Comparison of ENCODE assay signal across 7 mouse cellular contexts in genomic region chr16:5202681-5203080, GRCm38 (mm10). TPM values are rescaled to one million over a fixed set of nuclear protein-coding genes. Genes with fewer than 3 reads are reported as not detected.
DNase-seq lines count a peak whose midpoint lies in the region; ATAC-seq and TF ChIP-seq lines count a peak whose summit lies in the region.

No protein-coding gene starts in this region.

- POLR2A ChIA-PET in Patski (lab: Charles Lee), result interaction anchor here (1.3 kb wide), 1 partner anchor 52 kb away, joined by 3 read pairs; no protein-coding TSS in a partner anchor

- TF ChIP-seq POLR2A in CH12.LX (IDR thresholded peaks at IDR 0.05; ENCODE audit: low read depth, low read length), result no peak
- TF ChIP-seq POLR2A in olfactory bulb, adult 2 months (IDR thresholded peaks at IDR 0.05; ENCODE audit: insufficient read depth, low read depth, low read length), result no peak

- 16% methylated on average over 4 of the region's 4 CpGs for WGBS in embryonic facial prominence, embryonic 13.5 days
- 7% methylated on average over 4 of the region's 4 CpGs for WGBS in lung, embryonic 15.5 days
- WGBS in olfactory bulb, adult 2 months, result 19% methylated on average over 4 of the region's 4 CpGs

- ATAC-seq in Patski, result peak; percentile 40
- ATAC-seq in embryonic facial prominence, embryonic 13.5 days (ENCODE audit: insufficient number of reproducible peaks, insufficient read depth, low FRiP score, low TSS enrichment, low read depth), result no peak
- ATAC-seq in lung, embryonic 15.5 days (ENCODE audit: borderline replicate concordance, extremely low read depth, low FRiP score, low TSS enrichment), result no peak

- TF ChIP-seq EP300 in CH12.LX (IDR thresholded peaks at IDR 0.05; ENCODE audit: low read length), result no peak

- dilution Hi-C loops in CH12.LX (cut with MboI; ENCODE audit: extremely low pct_ligation_motif_present, extremely low pct_unique_long_range_greater_than_20kb, low sequenced_read_pairs), result no loop called here

- H3K79me2 ChIP-seq in CH12.LX (replicated peaks; ENCODE audit: control insufficient read depth, extremely low read depth, insufficient read depth, poor library complexity, severe bottlenecking), result no peaks in the 10 kb centered on the region; the same call in 1 of the 2 replicates

- TF ChIP-seq CTCF in CH12.LX (conservative IDR thresholded peaks at IDR 0.05 in 1 of 2, IDR thresholded peaks at IDR 0.05 in 1 of 2; ENCODE audit: low read depth in 2 of 2, low read length in 2 of 2) (peak; percentile 40 to 87; a peak in 3 of 4 replicates), Patski (IDR thresholded peaks at IDR 0.05) (no peak)
- peak; percentile 48; the same call in 1 of the 2 replicates for TF ChIP-seq CTCF in olfactory bulb, adult 2 months (IDR thresholded peaks at IDR 0.05; ENCODE audit: insufficient read depth, low read depth, low read length)

- CTCF ChIA-PET in Patski (lab: Charles Lee), result interaction anchor here (0.8 to 2.5 kb wide), 8 partner anchors 14 to 140 kb away, joined by 3 to 10 read pairs (median 6); partner anchors contain the start of gene Alg1

- DNase-seq in CH12.LX (ENCODE audit: extremely low read depth) (peak; percentile 72), Patski (ENCODE audit: low read depth, low spot score) (no peak)
- peak; percentile 70 for DNase-seq in heart, postnatal 4 days
- DNase-seq in layer of hippocampus, adult 18-20 months (ENCODE audit: low spot score in 2 of 2), result peak; percentile 19 to 67

- H3K36me3 ChIP-seq in CH12.LX (replicated peaks in 1 of 2; ENCODE audit: control insufficient read depth in 1 of 2, insufficient read depth in 1 of 2, low read length in 1 of 2), result peaks cover 38 to 69% of the 10 kb centered on the region in 2 experiments
- peaks cover 21% of the 10 kb centered on the region; the same call in 1 of the 2 replicates for H3K36me3 ChIP-seq in embryonic facial prominence, embryonic 13.5 days
- H3K36me3 ChIP-seq in lung, embryonic 15.5 days, result no peaks in the 10 kb centered on the region

- H3K9ac ChIP-seq in CH12.LX (ENCODE audit: insufficient read depth, low read depth), result peak overlapping the region; percentile 62
- no peak overlapping the region for H3K9ac ChIP-seq in embryonic facial prominence, embryonic 13.5 days
- H3K9ac ChIP-seq in lung, embryonic 15.5 days, result 0 out of 2 replicates have a peak overlapping the region, but pooled peaks have one; percentile 48

- no peaks in the 10 kb centered on the region for H3K9me3 ChIP-seq in CH12.LX (replicated peaks; ENCODE audit: low read length)
- H3K9me3 ChIP-seq in embryonic facial prominence, embryonic 13.5 days, result no peaks in the 10 kb centered on the region
- H3K9me3 ChIP-seq in lung, embryonic 15.5 days, result no peaks in the 10 kb centered on the region

- H3K27me3 ChIP-seq in CH12.LX (replicated peaks) (no peaks in the 10 kb centered on the region), Patski (no peaks in the 10 kb centered on the region)
- H3K27me3 ChIP-seq in embryonic facial prominence, embryonic 13.5 days, result peaks cover 15% of the 10 kb centered on the region
- no peaks in the 10 kb centered on the region for H3K27me3 ChIP-seq in lung, embryonic 15.5 days

- peaks cover 6 to 38% of the 10 kb centered on the region in 2 experiments for H3K4me1 ChIP-seq in CH12.LX (ENCODE audit: control insufficient read depth in 1 of 2, insufficient read depth in 2 of 2)
- H3K4me1 ChIP-seq in embryonic facial prominence, embryonic 13.5 days, result peaks cover 11% of the 10 kb centered on the region
- peaks cover 16% of the 10 kb centered on the region for H3K4me1 ChIP-seq in lung, embryonic 15.5 days
- H3K4me1 ChIP-seq in olfactory bulb, adult 2 months (ENCODE audit: control insufficient read depth, insufficient read depth, low read length), result no peaks in the 10 kb centered on the region

- H3K4me2 ChIP-seq in CH12.LX (ENCODE audit: insufficient read depth, low read depth, poor library complexity, severe bottlenecking), result peak overlapping the region; percentile 59
- peak overlapping the region; percentile 93 for H3K4me2 ChIP-seq in embryonic facial prominence, embryonic 13.5 days
- H3K4me2 ChIP-seq in lung, embryonic 15.5 days, result peak overlapping the region; percentile 91

- no peak overlapping the region; the same call in 1 of the 2 replicates for H3K27ac ChIP-seq in CH12.LX (ENCODE audit: insufficient read depth, low read depth)
- H3K27ac ChIP-seq in embryonic facial prominence, embryonic 13.5 days, result no peak overlapping the region
- no peak overlapping the region for H3K27ac ChIP-seq in lung, embryonic 15.5 days
- H3K27ac ChIP-seq in olfactory bulb, adult 2 months (ENCODE audit: insufficient read depth, low read depth, low read length), result no peak overlapping the region

- in situ Hi-C loops in CH12.LX (cut with MboI; ENCODE audit: low pct_ligation_motif_present, low pct_unique_long_range_greater_than_20kb, low sequenced_read_pairs), result no loop called here
- in situ Hi-C loops in Patski (cut with MboI; ENCODE audit: low pct_unique_long_range_greater_than_20kb), result loop anchor here (5.0 to 10.0 kb wide), 2 partner anchors 35 to 262 kb away; no protein-coding TSS in a partner anchor

- peak; percentile 66 for TF ChIP-seq RAD21 in CH12.LX (IDR thresholded peaks at IDR 0.05; ENCODE audit: low read depth, low read length)

- peak overlapping the region; percentile 75 to 91 (median 83) for H3K4me3 ChIP-seq in CH12.LX (replicated peaks in 1 of 3; ENCODE audit: low read depth in 2 of 3, low read length in 2 of 3, poor library complexity in 1 of 3)
- peak overlapping the region; percentile 90 for H3K4me3 ChIP-seq in embryonic facial prominence, embryonic 13.5 days
- peak overlapping the region; percentile 68 for H3K4me3 ChIP-seq in lung, embryonic 15.5 days
- peak overlapping the region; percentile 72; the same call in 1 of the 2 replicates for H3K4me3 ChIP-seq in olfactory bulb, adult 2 months (ENCODE audit: insufficient read depth, low read depth, low read length)

TF ChIP-seq in CH12.LX, 34 proteins besides CTCF, POLR2A, EP300 and RAD21 (continues in another document):
- TF ChIP-seq JUND (conservative IDR thresholded peaks at IDR 0.05; ENCODE audit: low read depth, low read length) (peak; percentile 23; the same call in 1 of the 2 replicates), IRF4 (IDR thresholded peaks at IDR 0.05; ENCODE audit: low read depth, low read length) (peak; percentile 50; the same call in 1 of the 2 replicates)

RNA-seq across cellular contexts. Expression of gene Nagpa, which starts 1.1 kb away (rescaled TPM):
- 50.2 and 65.3 TPM in 2 replicates for total RNA-seq in CH12.LX (2012; rRNA removed)
- total RNA-seq in CH12.LX (2014; rRNA removed), result 39.9 and 41.9 TPM in 2 replicates
- polyA plus RNA-seq in CH12.LX (2012; ENCODE audit: insufficient read length, low read depth), result 79.0 and 80.6 TPM in 2 replicates
- polyA plus RNA-seq in Patski (2021), result 20.2 TPM
- polyA plus RNA-seq in embryonic facial prominence, embryonic 13.5 days (2015; fragmentation: Nextera tagmentation; extraction: Ambion mirVana), result 16.7 and 17.9 TPM in 2 replicates
- total RNA-seq in heart, postnatal 4 days (2021), result 1 to 10 TPM; 6.1 to 7.9 TPM
- 10 to 100 TPM; 12.0 to 15.9 TPM for total RNA-seq in layer of hippocampus, adult 18-20 months (2021)
- 22.1 and 24.0 TPM in 2 replicates for polyA plus RNA-seq in lung, embryonic 15.5 days (2015; fragmentation: Nextera tagmentation; extraction: Ambion mirVana)
- polyA plus RNA-seq in olfactory bulb, adult 2 months (2012; ENCODE audit: insufficient read depth, insufficient read length, low replicate concordance, missing spikeins), result not detected in 2 replicates

RNA-seq across cellular contexts. Expression of gene AU021092, which starts 19.4 kb away (rescaled TPM):
- total RNA-seq in CH12.LX (2012; rRNA removed) (not detected in 2 replicates), CH12.LX (2014; rRNA removed) (not detected in 2 replicates)
- polyA plus RNA-seq in CH12.LX (2012; ENCODE audit: insufficient read length, low read depth) (not detected in 2 replicates), Patski (2021) (0.21 TPM)
- polyA plus RNA-seq in embryonic facial prominence, embryonic 13.5 days (2015; fragmentation: Nextera tagmentation; extraction: Ambion mirVana), result 1.7 and 2.9 TPM in 2 replicates
- total RNA-seq in heart, postnatal 4 days (2021), result 10 to 100 TPM; 16.9 to 20.7 TPM
- total RNA-seq in layer of hippocampus, adult 18-20 months (2021), result 1 to 10 TPM; 3.5 to 4.3 TPM
- polyA plus RNA-seq in lung, embryonic 15.5 days (2015; fragmentation: Nextera tagmentation; extraction: Ambion mirVana), result 21.7 and 26.9 TPM in 2 replicates
- not detected in 2 replicates for polyA plus RNA-seq in olfactory bulb, adult 2 months (2012; ENCODE audit: insufficient read depth, insufficient read length, low replicate concordance, missing spikeins)

RNA-seq across cellular contexts. Expression of gene Alg1, which starts 30.7 kb away (rescaled TPM):
- total RNA-seq in CH12.LX (2012; rRNA removed) (65.7 and 72.8 TPM in 2 replicates), CH12.LX (2014; rRNA removed) (53.4 and 55.7 TPM in 2 replicates)
- polyA plus RNA-seq in CH12.LX (2012; ENCODE audit: insufficient read length, low read depth) (52.9 and 63.5 TPM in 2 replicates), Patski (2021) (37.4 TPM)
- 31.2 and 38.1 TPM in 2 replicates for polyA plus RNA-seq in embryonic facial prominence, embryonic 13.5 days (2015; fragmentation: Nextera tagmentation; extraction: Ambion mirVana)
- total RNA-seq in heart, postnatal 4 days (2021), result 10 to 100 TPM; 15.8 to 17.5 TPM
- 10 to 100 TPM; 29.0 to 31.6 TPM for total RNA-seq in layer of hippocampus, adult 18-20 months (2021)
- 32.2 and 35.7 TPM in 2 replicates for polyA plus RNA-seq in lung, embryonic 15.5 days (2015; fragmentation: Nextera tagmentation; extraction: Ambion mirVana)
- not detected in 2 replicates for polyA plus RNA-seq in olfactory bulb, adult 2 months (2012; ENCODE audit: insufficient read depth, insufficient read length, low replicate concordance, missing spikeins)

RNA-seq across cellular contexts. Expression of gene Eef2kmt, which starts 53.1 kb away (rescaled TPM):
- total RNA-seq in CH12.LX (2012; rRNA removed) (38.5 and 39.5 TPM in 2 replicates), CH12.LX (2014; rRNA removed) (35.8 and 39.8 TPM in 2 replicates)
- polyA plus RNA-seq in CH12.LX (2012; ENCODE audit: insufficient read length, low read depth) (38.3 and 41.6 TPM in 2 replicates), Patski (2021) (45.3 TPM)
- 17.0 and 20.3 TPM in 2 replicates for polyA plus RNA-seq in embryonic facial prominence, embryonic 13.5 days (2015; fragmentation: Nextera tagmentation; extraction: Ambion mirVana)
- total RNA-seq in heart, postnatal 4 days (2021), result 10 to 100 TPM; 13.0 to 13.7 TPM
- total RNA-seq in layer of hippocampus, adult 18-20 months (2021), result 1 to 10 TPM; 5.1 to 5.9 TPM
- polyA plus RNA-seq in lung, embryonic 15.5 days (2015; fragmentation: Nextera tagmentation; extraction: Ambion mirVana), result 21.4 and 24.8 TPM in 2 replicates
- polyA plus RNA-seq in olfactory bulb, adult 2 months (2012; ENCODE audit: insufficient read depth, insufficient read length, low replicate concordance, missing spikeins), result not detected in 2 replicates

RNA-seq across cellular contexts. Expression of gene Sec14l5, which starts 55.8 kb away (rescaled TPM):
- total RNA-seq in CH12.LX (2012; rRNA removed) (0.13 TPM in 2 replicates), CH12.LX (2014; rRNA removed) (0.05 TPM in 1 of 2 replicates, not detected in the other)
- polyA plus RNA-seq in CH12.LX (2012; ENCODE audit: insufficient read length, low read depth) (not detected in 2 replicates), Patski (2021) (not detected)
- 0.06 and 0.14 TPM in 2 replicates for polyA plus RNA-seq in embryonic facial prominence, embryonic 13.5 days (2015; fragmentation: Nextera tagmentation; extraction: Ambion mirVana)
- under 1 TPM; 0.10 to 0.16 TPM for total RNA-seq in heart, postnatal 4 days (2021)
- 10 to 100 TPM in 1 of 2 experiments, 1 to 10 TPM in 1; 7.3 to 10.6 TPM for total RNA-seq in layer of hippocampus, adult 18-20 months (2021)
- polyA plus RNA-seq in lung, embryonic 15.5 days (2015; fragmentation: Nextera tagmentation; extraction: Ambion mirVana), result 0.65 and 0.78 TPM in 2 replicates
- polyA plus RNA-seq in olfactory bulb, adult 2 months (2012; ENCODE audit: insufficient read depth, insufficient read length, low replicate concordance, missing spikeins), result not detected in 2 replicates

Comparison
In these comparisons a context has a peak if more than half of its experiments do, and no peak if none do; other contexts are left out.
1. RNA of gene Alg1, which starts 30.7 kb away (polyA plus RNA-seq): 52.9 to 63.5 TPM in CH12.LX, 31.2 to 38.1 TPM in embryonic facial prominence, embryonic 13.5 days, 37.4 TPM in Patski (single experiment) and 32.2 to 35.7 TPM in lung, embryonic 15.5 days; not detected in olfactory bulb, adult 2 months; every median in the first group is over 10 times any median in the second.
2. Peak in every context shown above with its lines, with median percentiles within 50 percentile points of each other: H3K4me2 ChIP-seq and H3K4me3 ChIP-seq.